Mouse (Mus musculus): Measurements from ENCODE around the gene Zfp652. TPM values are rescaled to one million over a fixed set of nuclear protein-coding genes. Genes with fewer than 3 reads are reported as not detected.

Gene Zfp652
- polyA plus RNA-seq, 2 experiments from 2014 or later: 15.1 to 21.3 TPM

GRCm38 (mm10) chr11:95833006-95833570, 120.6 kb downstream of the Zfp652 start:
- ATAC-seq: no peak

- no peak for ATAC-seq
Observed at GRCm38 (mm10) chr11:95833631-95834142, 121.2 kb downstream of the Zfp652 start.

GRCm38 (mm10) chr11:95834143-95834667, 121.7 kb downstream of the Zfp652 start:
- ATAC-seq: peak; percentile 60

- ATAC-seq: peak; percentile 54
Observed at GRCm38 (mm10) chr11:95834742-95835710, 122.6 kb downstream of the Zfp652 start.

GRCm38 (mm10) chr11:95835832-95836231, 123.4 kb downstream of the Zfp652 start:
- no peak for ATAC-seq

GRCm38 (mm10) chr11:95836433-95836832, 124.0 kb downstream of the Zfp652 start:
- ATAC-seq: no peak

GRCm38 (mm10) chr11:95837059-95837458, 124.6 kb downstream of the Zfp652 start, which contains the start of gene Gngt2:
Gngt2 (plus strand) TSS chr11:95837216.
- no peak for ATAC-seq

GRCm38 (mm10) chr11:95838598-95838997, 126.1 kb downstream of the Zfp652 start:
- no peak for ATAC-seq

- ATAC-seq: no peak
Observed at GRCm38 (mm10) chr11:95838999-95839868, 126.8 kb downstream of the Zfp652 start.

- no peak for ATAC-seq
Observed at GRCm38 (mm10) chr11:95840694-95841497, 128.4 kb downstream of the Zfp652 start.

GRCm38 (mm10) chr11:95841498-95841830, 129.0 kb downstream of the Zfp652 start:
- ATAC-seq: no peak

- ATAC-seq: peak; percentile 90
Observed at GRCm38 (mm10) chr11:95842074-95842681, 129.7 kb downstream of the Zfp652 start, which contains the start of gene Abi3. Abi3 (minus strand) TSS chr11:95842476.

- ATAC-seq: no peak
Observed at GRCm38 (mm10) chr11:95842953-95843352, 130.5 kb downstream of the Zfp652 start.

- ATAC-seq: no peak
Observed at GRCm38 (mm10) chr11:95843421-95843950, 131.0 kb downstream of the Zfp652 start.

GRCm38 (mm10) chr11:95844935-95845334, 132.5 kb downstream of the Zfp652 start:
- no peak for ATAC-seq

GRCm38 (mm10) chr11:95850898-95851297, 138.4 kb downstream of the Zfp652 start:
- no peak for ATAC-seq

- no peak for ATAC-seq
Observed at GRCm38 (mm10) chr11:95853684-95854083, 141.2 kb downstream of the Zfp652 start.

GRCm38 (mm10) chr11:95857306-95857705, 144.8 kb downstream of the Zfp652 start:
- ATAC-seq: no peak

GRCm38 (mm10) chr11:95857716-95858527, 145.4 kb downstream of the Zfp652 start:
- no peak for ATAC-seq

All from CD4-positive, CD25-positive, alpha-beta regulatory T cell, adult 4 months (primary cell).